Mouse (Mus musculus): ENCODE measurements around the gene Ubac2.

The Ubac2 gene

DNA sequence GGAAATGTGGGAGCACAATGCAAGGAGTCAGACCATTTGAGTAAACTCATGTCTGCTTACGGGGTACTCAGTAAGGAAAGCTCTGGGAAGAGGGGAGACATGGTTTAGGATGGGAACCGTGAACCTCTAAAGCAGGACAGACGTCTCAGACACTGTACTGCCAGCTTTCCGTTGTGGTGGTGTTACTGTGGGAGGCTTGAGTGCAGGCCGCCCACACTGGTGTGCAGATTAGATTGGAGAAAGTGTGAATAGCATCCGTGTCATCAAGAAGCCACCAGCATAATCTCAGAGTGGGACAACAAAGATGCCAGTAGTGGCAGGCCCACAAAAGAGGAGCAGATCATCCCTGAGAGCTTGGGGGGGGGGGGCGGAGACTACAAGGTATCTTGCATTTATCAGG lies 123.8 kb downstream of the Ubac2 start:
- no peak for DNase-seq (ENCODE audit: low spot score in 2 of 2)

DNA sequence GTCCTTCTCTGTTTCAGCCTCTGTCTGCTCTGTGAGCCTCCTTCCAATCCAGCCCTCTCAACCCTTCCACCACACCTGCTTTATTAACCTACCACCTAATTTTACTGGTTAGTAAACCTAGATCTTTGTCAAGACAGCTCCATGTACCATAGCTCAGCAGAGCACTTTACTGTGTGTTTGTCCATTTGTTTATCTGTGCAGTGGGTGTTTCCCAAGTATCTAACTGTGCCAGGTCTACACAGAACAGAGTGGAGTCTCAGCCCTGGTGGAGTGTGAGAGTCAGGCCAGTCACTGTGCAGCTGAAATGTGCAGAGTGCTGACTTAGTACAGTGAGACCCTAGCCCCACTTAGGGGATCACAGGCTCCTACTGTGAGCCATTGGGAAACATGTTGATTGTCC lies 125.4 kb downstream of the Ubac2 start:
- no peak for DNase-seq (ENCODE audit: low spot score in 2 of 2)

DNA sequence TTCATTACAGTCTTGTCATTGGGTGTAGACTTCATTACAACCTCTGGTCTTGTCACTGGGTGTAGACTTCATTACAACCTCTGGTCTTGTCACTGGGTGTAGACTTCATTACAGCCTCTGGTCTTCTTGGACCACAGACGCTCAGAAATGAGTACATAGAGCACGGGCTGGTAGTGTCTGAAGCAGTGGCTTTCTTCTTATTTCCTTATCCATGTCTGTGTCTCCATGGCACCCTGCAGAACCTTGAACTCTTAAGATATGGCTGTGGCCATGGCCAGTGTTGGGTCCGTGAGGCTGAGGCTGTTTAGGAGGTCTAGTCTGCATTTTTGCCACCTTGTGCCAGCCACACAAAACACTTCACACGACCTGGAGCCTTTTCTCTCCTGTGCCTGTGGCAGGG lies 129.8 kb downstream of the Ubac2 start:
- DNase-seq (ENCODE audit: low spot score in 2 of 2): no peak

DNA sequence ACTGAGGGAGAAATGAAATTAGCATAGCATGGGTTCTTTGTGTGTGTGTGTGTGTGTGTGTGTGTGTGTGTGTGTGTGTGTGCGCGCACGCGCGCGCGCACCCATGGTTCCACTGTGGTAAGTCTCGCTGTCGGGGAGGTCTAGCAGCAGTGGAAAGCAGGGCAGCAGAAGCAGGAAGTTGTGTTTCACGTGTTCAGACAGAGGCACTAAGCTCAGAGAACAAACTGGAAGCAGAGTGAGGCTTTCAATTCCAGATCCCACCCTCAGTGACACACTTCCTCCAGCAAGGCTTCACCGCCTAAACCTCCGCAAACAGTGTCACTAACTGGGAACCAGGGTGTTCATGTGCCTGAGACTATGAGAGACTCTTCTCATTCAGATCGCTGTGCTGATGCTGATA lies 131.1 kb downstream of the Ubac2 start:
- peak in 1 of 2 experiments; percentile 67 for DNase-seq (ENCODE audit: low spot score in 2 of 2)

DNA sequence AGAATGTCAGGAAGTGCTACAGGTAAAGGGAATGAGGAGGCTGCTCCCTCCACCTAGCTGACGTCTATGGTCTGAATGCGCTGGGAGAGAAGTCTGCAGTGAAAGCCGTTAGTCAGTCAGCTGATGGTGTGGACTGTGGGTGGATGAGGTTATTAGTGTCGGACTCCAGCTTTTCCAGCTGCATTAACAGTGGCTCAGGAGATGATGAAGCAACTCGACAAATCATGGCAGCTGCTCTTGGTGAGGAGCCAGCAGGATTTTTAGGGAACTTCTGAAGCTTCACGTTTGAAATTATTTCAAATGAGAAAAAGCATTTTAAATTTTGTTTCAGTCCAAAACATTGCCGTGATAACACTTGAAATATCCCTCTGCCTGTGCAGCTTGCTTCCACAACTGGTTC lies 131.9 kb downstream of the Ubac2 start:
- DNase-seq (ENCODE audit: low spot score in 2 of 2): no peak

DNA sequence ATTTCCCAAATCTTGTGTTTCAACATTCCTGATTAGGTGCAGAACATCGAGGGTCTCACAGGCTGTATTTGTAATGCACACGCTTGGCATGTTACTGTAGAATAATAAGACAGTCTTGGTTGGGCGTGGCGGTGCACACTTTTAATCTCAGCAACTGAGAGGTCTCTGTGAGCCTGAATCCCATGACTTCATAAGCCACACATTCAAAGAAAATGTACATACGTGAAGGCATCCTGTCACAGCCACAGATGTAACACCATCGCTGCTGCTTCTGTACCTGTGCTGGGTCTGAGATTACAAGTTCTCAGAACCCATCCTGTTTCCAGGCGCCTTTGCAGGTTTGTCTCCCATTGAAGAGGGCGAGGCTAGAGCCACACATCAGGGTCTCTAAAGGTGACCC lies 133.3 kb downstream of the Ubac2 start:
- DNase-seq (ENCODE audit: low spot score in 2 of 2): no peak

DNA sequence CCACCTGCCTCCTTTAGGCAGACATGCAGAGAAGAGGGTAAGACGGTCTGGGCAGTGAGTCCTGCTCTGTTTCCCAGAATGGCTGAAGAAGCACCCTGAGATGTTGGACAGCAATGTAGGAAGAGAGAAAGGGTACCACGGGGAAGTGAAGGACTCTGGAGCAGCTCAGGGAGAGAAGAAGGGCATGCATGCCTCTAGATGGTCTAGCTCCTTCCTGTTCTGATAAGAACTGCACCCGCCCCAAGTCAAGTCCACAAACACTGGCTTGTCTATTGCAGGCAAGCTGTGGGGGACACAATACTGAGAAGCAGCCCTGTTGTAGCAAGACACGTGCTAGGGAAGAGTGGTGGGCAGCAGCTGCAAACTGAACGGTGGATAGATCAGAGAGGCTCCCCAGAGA lies 133.8 kb downstream of the Ubac2 start:
- DNase-seq (ENCODE audit: low spot score in 2 of 2): no peak

DNA sequence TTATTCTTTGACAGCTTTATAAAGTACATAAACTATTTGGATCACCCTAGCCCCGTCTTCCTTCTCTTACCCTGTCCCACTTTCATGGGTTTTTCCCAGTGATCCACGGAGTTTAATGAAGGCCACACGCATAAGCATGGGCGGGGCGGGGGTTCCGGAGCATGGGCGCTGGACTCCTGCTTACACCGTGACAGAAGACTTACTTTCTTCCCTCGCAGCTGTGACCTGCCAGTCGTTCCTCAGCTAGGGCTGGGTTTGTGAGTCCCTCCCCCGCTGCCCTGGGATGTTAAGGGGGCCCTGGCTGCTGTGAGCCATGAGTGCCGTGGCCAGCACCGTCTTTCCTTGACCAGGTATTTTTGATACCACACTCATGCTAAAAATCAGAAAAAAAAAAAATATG lies 134.4 kb downstream of the Ubac2 start:
- peak; percentile 32 to 54 for DNase-seq (ENCODE audit: low spot score in 2 of 2)

DNA sequence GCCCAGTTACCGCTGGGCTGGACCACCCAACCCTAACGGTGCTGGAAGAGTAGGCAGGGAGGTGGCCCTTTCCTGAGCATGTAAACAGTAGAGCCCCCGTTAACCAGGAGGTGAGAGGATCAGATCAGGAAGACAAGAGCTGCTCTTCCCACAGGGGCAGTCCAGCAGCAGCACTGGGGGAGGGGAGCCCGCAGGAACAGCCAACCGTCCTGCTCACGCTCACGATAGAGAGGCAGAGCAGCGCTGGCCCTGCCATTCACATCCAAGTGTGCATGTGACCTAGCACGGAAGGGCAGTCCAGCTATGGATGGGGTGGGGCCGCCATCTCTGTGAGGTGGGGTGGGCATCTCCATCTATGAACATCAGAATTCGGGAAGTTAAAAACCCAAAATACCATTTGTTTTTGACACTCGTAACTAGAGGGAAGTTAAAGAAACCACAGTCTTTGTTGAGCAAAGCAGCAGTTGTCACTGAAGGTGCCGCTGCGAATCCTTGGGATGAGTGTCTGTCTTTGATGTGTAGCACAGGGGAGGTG lies 135.1 kb downstream of the Ubac2 start:
- DNase-seq (ENCODE audit: low spot score in 2 of 2): peak; percentile 43 to 62

DNA sequence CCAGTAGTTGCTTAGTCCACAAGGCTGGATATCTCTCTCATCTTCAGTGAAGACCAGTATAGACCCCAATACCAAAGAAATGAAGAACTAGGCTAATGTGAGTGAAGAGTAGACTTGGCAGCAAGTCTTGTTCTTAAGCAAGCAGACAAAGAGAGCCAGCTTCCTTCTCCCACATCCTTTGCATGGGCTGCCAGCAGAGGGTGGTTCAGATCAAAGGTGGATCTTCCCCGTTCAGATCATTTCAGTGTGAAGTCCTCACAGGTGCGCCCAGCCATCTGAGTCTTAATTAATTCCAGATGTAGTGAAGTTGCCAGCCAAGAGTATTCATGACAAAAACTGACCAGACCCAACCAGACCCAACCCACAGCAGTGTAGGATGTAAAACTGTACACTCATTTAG lies 139.5 kb downstream of the Ubac2 start:
- DNase-seq (ENCODE audit: low spot score in 2 of 2): no peak

DNA sequence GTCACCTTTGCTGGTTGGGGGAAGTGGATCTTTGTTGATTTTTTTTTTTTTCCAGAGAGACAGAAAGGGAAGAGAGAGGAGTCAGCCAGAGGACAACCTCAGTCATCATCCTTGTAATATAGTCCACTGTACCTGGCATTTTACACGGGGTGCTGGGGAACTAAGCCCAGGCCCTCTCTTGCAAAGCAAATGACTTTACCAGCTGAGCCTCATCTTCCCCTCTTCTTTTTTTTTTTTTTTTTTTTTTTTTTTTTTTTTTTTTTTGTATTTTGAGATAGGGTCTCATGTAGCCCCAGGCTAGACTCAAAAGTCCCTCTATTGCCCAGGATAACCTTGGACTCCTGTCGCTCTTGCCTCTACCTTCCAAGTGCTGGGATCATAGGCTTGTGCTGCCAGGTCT lies 141.0 kb downstream of the Ubac2 start:
- no peak for DNase-seq (ENCODE audit: low spot score in 2 of 2)

DNA sequence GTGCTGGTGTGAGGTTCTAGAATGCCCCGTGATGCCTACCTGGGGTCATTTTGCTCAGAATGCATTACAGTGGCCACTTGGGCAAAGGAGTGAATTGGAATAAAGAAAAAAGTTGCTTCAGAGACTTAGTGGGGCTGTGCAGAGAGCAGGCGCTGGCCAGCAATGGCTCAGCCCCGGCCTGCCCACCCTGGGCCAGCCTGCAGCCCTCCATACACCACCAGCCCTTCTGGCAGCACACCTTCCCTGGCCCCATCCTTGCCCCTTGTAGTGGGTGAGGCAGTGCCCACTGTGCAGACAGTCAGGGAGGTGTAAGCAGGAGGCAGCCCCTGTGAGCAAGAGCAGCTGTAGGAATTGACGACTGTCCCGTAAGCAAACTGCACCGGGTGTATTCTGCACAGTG lies 142.1 kb downstream of the Ubac2 start:
- no peak for DNase-seq (ENCODE audit: low spot score in 2 of 2)

DNA sequence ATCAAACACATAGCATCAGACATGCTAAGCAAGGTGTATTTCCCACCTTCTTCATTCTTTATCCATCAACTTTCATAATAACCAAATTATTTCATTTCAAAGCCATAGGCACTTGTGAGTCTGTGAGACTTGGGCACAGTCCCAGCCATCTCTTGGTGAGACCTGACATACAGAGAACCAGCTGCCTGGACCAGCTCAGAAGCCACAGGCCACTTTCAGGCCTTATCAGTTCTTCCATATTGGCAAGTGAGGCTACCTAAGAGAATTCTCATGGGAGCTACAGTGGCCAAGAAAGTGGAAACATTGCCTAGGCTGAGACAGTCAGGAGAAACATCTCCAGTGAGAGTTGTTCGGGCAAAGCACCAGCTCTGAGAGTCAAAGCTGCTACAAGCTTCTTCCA lies 144.6 kb downstream of the Ubac2 start:
- no peak for DNase-seq (ENCODE audit: low spot score in 2 of 2)

DNA sequence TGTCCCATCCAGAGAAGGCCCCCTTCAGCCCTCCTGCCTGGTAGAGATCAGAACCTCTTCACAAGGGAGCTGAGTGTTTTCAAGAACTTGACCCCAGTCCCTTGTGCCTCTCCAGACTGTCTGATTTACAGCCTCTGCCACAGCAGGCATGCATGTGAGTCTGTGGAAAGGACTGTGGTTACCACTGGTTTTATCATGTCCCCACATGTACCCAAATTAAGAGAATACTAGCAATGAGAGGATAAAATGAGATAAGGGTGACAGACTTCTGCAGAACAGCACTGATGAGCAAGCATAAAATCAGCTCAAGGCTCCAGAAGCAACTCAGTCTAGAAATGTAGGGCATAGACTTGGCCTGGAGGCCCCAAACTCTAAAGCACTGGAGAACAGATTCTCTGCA lies 145.5 kb downstream of the Ubac2 start:
- DNase-seq (ENCODE audit: low spot score in 2 of 2): no peak

DNA sequence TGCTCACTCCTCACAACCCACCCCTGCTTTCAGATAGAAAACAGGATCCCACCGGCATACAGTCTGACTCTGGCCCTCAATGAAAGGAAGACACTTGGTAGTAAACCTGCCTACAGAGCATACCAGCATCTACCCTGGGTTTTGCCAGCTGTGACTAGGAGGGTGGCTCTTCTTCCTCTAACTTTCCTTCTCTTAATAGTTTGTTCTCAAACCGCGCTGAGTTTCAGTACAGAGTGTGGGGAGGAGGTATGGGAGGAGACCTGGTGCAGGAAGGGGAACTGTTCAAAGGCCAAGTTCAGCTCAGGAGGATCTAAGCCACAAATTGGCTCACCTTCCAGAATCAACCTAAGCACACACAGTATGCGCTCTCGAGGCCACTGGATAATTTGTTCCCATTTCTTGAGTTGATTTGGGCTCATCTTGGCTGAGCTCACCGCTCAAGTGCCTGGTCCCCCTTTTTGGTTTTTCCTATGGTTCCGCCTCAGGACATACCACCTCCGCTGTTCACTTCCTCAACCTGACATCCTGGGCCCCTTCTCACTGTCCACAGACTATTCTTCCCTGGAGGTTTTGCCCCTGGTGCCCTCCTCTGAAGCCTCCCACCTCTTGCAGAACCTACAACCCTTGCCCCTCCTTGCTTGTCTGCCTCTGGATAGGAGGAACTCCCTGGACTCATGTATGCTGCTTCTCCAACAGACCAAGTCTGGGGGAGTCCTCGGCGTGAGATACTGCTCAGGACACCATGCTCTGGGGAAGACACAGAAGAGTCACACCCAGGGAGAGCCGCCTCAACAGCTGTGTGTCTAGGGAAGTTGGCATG lies 150.7 kb downstream of the Ubac2 start:
- DNase-seq (ENCODE audit: low spot score in 2 of 2): peak in 1 of 2 experiments; percentile 47

DNA sequence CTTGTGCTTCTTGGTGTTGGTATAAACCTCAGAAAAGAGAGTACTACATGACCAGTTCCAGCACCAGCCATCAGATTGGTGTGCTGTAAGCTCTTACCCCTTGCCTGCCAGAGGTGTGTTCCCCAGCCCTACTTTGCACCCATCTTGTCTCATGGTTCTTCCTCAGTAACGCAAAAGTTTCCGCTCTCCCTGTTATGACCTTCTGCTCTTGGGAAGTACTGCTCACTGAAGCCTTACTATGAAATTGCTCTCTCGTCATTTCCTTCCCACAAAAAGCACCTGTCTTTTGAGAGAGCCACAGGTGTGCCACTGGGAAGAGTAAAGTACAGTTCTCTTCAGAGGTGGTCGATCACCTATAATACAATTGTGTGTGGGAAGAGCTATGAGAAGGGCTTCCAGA lies 151.4 kb downstream of the Ubac2 start:
- DNase-seq (ENCODE audit: low spot score in 2 of 2): no peak

DNA sequence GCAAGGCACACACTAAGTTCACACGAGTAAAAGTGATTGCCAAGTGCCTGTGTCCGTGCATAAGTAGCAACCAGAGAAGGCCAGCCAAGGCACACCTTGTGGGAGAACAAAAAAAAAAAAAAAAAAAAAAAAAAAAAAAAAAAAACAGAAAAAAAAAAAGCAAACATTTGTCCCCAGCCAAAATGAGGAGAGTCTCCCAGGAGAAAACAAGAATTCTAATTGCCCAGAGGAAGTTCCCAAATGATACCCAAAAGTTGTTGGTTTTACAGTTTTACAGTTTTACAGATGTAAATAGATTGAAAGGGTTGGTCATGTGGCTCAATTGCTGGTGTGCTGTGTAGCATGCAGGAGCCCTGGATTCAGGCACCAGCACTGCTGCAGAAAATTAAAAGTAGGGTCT lies 153.6 kb downstream of the Ubac2 start:
- DNase-seq (ENCODE audit: low spot score in 2 of 2): no peak

DNA sequence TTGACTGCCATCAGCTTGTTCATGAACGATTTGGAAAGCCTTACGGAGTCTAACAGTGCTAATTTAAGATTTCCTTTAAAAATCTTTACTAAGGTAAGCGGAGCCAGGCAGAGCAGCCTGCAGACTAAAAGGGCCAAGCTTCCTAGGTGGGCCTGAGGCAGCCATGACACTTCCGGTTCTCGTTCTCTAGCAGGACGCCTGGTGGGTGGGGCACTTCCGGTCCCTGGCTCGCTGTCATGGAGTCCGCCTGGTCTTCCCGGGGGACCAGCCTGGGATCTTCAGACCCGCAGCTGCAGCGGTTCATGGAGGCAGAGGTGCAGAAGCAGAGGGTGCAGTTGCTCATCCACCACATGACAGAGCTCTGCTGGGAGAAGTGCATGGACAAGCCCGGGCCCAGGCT lies 156.0 kb downstream of the Ubac2 start, which contains the start of gene Timm8a2:
Gene Timm8a2 (plus strand): TSS at position 224 of the 400 bp plus-strand sequence.
- DNase-seq (ENCODE audit: low spot score in 2 of 2): no peak

DNA sequence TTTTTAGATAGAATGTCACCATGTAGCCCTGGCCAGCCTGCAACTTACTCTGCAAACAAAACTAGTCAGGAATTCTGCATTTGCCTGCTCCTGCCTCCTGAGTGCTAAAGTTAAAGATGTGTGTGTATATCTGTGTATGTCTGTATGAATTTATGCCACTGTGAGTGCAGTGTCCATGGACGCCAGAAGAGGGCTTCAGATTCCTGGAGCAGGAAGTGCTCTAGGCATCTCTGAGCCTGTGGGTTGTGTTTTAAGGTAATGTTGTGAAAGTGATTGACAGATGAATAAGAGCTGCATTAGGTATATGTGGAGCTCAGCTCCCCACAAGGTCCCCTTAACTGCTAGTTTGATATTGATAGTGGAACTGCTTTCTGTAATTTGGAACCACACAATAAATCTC lies 156.8 kb downstream of the Ubac2 start:
- no peak for DNase-seq (ENCODE audit: low spot score in 2 of 2)

DNA sequence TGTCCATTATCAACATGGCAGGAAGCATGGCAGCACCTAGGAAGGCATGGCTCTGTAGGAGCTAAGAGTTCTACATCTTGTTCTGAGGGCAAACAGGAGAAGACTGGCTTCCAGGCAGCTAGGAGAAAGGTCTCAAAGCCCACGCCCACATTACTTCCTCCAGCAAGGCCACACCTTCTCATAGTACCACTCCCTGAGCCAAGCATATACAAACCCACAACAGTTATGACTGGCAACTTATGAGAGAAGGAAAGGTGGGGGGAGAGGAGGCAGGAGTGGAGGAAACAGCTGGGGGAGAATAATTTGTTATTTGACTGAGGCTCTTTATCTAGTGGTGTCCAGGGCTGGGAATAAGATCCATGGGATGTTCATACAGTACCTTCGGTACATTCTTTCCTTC lies 157.4 kb downstream of the Ubac2 start:
- no peak for DNase-seq (ENCODE audit: low spot score in 2 of 2)

DNA sequence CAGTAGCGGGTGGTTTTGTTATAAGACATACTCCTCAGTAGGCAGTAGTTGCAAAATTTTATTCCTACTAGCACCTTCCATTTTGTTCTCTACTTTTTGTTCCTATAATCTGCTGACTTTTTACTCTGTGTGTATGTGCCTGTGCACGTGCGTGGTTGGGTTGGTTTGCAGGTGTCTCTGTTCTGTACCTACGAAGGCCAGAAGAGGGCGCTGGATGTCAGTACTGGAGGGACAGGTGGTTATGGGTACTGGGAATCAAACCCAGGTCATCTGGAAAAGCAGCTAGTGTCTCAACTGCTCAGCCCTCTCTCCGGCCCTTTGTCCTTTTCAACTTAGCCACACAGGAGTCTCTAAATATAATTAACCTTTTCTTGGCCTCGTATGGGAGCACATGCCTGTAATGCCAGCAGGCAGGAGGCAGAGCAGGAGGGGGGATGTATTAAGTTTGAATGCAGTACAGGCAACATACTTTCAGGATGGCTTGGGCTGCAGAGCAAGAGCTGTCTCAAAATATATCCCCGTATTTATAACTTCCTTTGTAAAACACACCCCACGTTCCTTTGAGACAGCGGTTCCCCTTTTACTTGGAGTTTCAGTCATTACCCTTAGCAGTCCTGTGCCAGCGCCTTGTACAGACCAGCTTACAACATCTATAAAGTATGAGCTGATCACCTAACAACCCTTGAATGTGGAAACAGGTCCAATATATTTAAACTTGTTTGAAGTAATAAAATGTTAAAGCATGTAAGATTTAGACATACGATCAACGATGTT lies 160.6 kb downstream of the Ubac2 start:
- DNase-seq (ENCODE audit: low spot score in 2 of 2): no peak

DNA sequence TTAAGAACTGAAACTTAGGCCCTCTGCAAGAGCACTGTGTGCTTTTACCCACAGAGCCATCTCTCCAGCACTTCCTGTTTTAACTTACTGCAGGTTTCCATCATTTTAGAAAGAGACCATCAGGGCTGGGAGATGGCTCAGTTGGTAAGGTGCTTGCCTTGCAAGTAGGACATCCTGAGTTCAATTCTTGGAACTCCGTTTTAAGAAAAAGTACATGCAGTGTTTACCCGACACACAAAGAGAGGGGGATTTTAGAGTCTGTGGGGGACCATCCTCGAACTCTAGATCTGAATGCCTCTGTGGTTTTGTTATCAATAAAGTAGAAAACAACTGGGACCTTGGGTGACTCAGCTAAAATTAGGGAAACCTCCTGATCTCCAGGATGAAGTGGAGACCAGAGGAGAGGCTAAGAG lies 163.0 kb downstream of the Ubac2 start:
- DNase-seq (ENCODE audit: low spot score in 2 of 2): no peak

DNA sequence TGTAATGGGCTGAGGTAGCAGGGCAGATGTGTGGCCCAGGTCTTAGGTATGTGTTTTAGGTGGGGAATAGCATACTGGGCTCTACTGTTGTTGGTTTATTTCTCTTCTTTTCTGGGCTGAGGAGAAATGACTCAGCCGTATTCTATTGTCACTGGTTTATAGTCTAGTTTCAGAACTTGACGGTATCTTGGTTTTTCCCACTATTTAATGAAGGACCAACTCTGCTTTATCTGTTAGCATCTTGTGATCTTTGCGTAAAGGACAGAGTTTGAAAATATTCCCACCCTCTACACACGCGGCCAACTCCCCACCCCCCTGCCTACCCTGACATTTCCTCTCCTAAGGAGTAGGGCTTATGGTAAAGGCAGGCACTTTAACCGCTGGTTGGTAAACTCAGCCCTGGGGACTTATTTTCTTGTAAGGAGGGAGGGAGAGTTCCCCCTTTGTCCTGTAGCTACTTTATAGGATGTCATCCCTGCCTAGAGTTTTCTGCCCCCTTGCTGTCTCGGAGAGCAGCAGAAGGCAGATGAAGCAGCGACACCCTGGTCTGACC lies 163.8 kb downstream of the Ubac2 start:
- DNase-seq (ENCODE audit: low spot score in 2 of 2): no peak

Data from spleen, postnatal 10 days (tissue).